Mouse (Mus musculus): ENCODE data around the gene Rb1. TPM values are rescaled to one million over a fixed set of nuclear protein-coding genes. Genes with fewer than 3 reads are reported as not detected.

The Rb1 gene
- polyA plus RNA-seq, 1 experiment from 2014 or later = 25.6 TPM

GRCm38 (mm10) chr14:73258181-73258580 lies 67.4 kb downstream of the Rb1 start:
- Histone ChIP-seq H3K27me3 (no peaks in the 10 kb centered on the region), H3K9me3 (replicated peaks) (no peaks in the 10 kb centered on the region), H3K27ac (replicated peaks) (no peak overlapping the region), H3K36me3 (peaks cover 4% of the 10 kb centered on the region), H3K4me3 (replicated peaks) (no peak overlapping the region), H3K4me2 (replicated peaks) (no peak overlapping the region), H3K9ac (no peak overlapping the region), H3K4me1 (peaks cover 3% of the 10 kb centered on the region; the same call in 1 of the 2 replicates)
- ATAC-seq (ENCODE audit: insufficient number of reproducible peaks, low FRiP score, low TSS enrichment, low read depth) = no peak
- 31% methylated on average over 4 of the region's 4 CpGs for WGBS

- no peaks in the 10 kb centered on the region for H3K36me3 ChIP-seq
- H3K4me2 ChIP-seq (replicated peaks) = no peak overlapping the region
- no peak overlapping the region for H3K27ac ChIP-seq (replicated peaks)
- WGBS = 58% methylated on average over 7 of the region's 7 CpGs
- H3K9ac ChIP-seq = no peak overlapping the region
- no peaks in the 10 kb centered on the region for H3K27me3 ChIP-seq
- no peaks in the 10 kb centered on the region for H3K9me3 ChIP-seq (replicated peaks)
- H3K4me3 ChIP-seq (replicated peaks) = no peak overlapping the region
- no peak for ATAC-seq (ENCODE audit: insufficient number of reproducible peaks, low FRiP score, low TSS enrichment, low read depth)
- H3K4me1 ChIP-seq = peaks cover 3% of the 10 kb centered on the region; the same call in 1 of the 2 replicates
These were observed 68.3 kb downstream of the Rb1 start for GRCm38 (mm10) chr14:73257348-73257747.

- H3K27me3 ChIP-seq = no peaks in the 10 kb centered on the region
- H3K4me3 ChIP-seq (replicated peaks) = no peak overlapping the region
- ATAC-seq (ENCODE audit: insufficient number of reproducible peaks, low FRiP score, low TSS enrichment, low read depth) = no peak
- H3K27ac ChIP-seq (replicated peaks) = no peak overlapping the region
- peaks cover 3% of the 10 kb centered on the region; the same call in 1 of the 2 replicates for H3K4me1 ChIP-seq
- H3K9ac ChIP-seq = no peak overlapping the region
- H3K36me3 ChIP-seq = no peaks in the 10 kb centered on the region
- WGBS = 65% methylated on average over 3 of the region's 3 CpGs
- H3K9me3 ChIP-seq (replicated peaks) = no peaks in the 10 kb centered on the region
- H3K4me2 ChIP-seq (replicated peaks) = no peak overlapping the region
These were observed 70.1 kb downstream of the Rb1 start for GRCm38 (mm10) chr14:73255426-73255970.

DNA sequence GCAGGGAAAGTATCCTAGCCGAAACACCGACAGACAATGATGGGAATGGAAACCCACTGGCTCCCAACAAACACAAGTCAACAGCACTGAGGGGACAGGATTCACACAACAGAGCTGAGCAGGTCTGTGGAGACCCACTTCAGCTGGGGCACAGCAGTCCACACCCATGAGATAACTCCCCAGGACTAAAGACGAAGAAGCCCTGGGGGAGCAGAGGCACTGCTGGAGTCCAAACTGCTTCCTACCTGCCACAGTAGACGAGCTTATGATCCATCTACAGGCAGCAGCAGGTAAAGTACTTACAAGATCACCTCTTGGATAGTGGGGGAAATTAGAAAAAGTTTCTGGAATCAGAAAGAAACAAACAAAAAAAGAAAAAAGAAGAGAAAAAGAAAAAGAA lies 71.2 kb downstream of the Rb1 start:
- Histone ChIP-seq H3K4me3 (replicated peaks) (no peak overlapping the region), H3K9ac (no peak overlapping the region), H3K9me3 (replicated peaks) (no peaks in the 10 kb centered on the region), H3K27ac (replicated peaks) (0 out of 2 replicates have a peak overlapping the region, but pooled peaks have one; percentile 18), H3K4me1 (peaks cover 3% of the 10 kb centered on the region; the same call in 1 of the 2 replicates), H3K36me3 (no peaks in the 10 kb centered on the region), H3K27me3 (no peaks in the 10 kb centered on the region), H3K4me2 (replicated peaks) (no peak overlapping the region)
- WGBS = 66% methylated on average over 4 of the region's 4 CpGs
- ATAC-seq (ENCODE audit: insufficient number of reproducible peaks, low FRiP score, low TSS enrichment, low read depth) = no peak

- Histone ChIP-seq H3K9me3 (replicated peaks) (no peaks in the 10 kb centered on the region), H3K27ac (replicated peaks) (no peak overlapping the region), H3K27me3 (no peaks in the 10 kb centered on the region), H3K4me1 (peaks cover 3% of the 10 kb centered on the region; the same call in 1 of the 2 replicates), H3K36me3 (no peaks in the 10 kb centered on the region), H3K9ac (no peak overlapping the region), H3K4me2 (replicated peaks) (no peak overlapping the region), H3K4me3 (replicated peaks) (no peak overlapping the region)
- no peak for ATAC-seq (ENCODE audit: insufficient number of reproducible peaks, low FRiP score, low TSS enrichment, low read depth)
- WGBS = 49% methylated on average over 6 of the region's 6 CpGs
These were observed 72.0 kb downstream of the Rb1 start for GRCm38 (mm10) chr14:73253453-73254251.

DNA sequence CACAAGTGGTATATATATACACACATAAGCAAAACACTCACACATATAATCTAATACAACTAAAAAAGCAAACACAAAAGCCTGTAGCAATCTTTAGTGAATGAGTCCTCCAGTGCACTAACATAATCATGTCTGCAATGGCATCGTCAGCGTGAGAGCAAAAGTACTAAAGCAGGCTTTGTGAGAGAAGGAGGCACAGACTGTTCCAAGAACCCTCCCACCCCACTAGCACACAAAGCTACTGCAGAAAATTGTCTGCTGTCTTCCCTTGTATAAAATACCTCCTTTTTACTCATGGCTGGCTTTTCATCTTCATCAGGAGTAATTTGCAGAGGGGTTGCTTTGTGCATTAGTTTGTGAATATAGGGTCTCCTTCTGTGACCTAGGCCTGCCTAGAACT lies 73.3 kb downstream of the Rb1 start:
- ATAC-seq (ENCODE audit: insufficient number of reproducible peaks, low FRiP score, low TSS enrichment, low read depth) = no peak
- WGBS = 72% methylated on average over 2 of the region's 2 CpGs
- no peaks in the 10 kb centered on the region for H3K36me3 ChIP-seq
- H3K27ac ChIP-seq (replicated peaks) = no peak overlapping the region
- H3K4me1 ChIP-seq = no peaks in the 10 kb centered on the region
- no peak overlapping the region for H3K4me3 ChIP-seq (replicated peaks)
- no peaks in the 10 kb centered on the region for H3K9me3 ChIP-seq (replicated peaks)
- H3K27me3 ChIP-seq = no peaks in the 10 kb centered on the region
- H3K4me2 ChIP-seq (replicated peaks) = no peak overlapping the region
- H3K9ac ChIP-seq = no peak overlapping the region

GRCm38 (mm10) chr14:73250056-73250455 lies 75.6 kb downstream of the Rb1 start:
- H3K4me1 ChIP-seq = no peaks in the 10 kb centered on the region
- WGBS = 91% methylated on average over 2 of the region's 2 CpGs
- no peak overlapping the region for H3K4me3 ChIP-seq (replicated peaks)
- H3K4me2 ChIP-seq (replicated peaks) = no peak overlapping the region
- no peak for ATAC-seq (ENCODE audit: insufficient number of reproducible peaks, low FRiP score, low TSS enrichment, low read depth)
- H3K27me3 ChIP-seq = no peaks in the 10 kb centered on the region
- H3K36me3 ChIP-seq = no peaks in the 10 kb centered on the region
- H3K9ac ChIP-seq = no peak overlapping the region
- no peaks in the 10 kb centered on the region for H3K9me3 ChIP-seq (replicated peaks)
- H3K27ac ChIP-seq (replicated peaks) = no peak overlapping the region

GRCm38 (mm10) chr14:73244061-73244597 lies 81.5 kb downstream of the Rb1 start:
- Histone ChIP-seq H3K36me3 (no peaks in the 10 kb centered on the region), H3K4me1 (no peaks in the 10 kb centered on the region), H3K9ac (no peak overlapping the region), H3K27ac (replicated peaks) (no peak overlapping the region; the same call in 1 of the 2 replicates), H3K4me3 (replicated peaks) (no peak overlapping the region), H3K9me3 (replicated peaks) (no peaks in the 10 kb centered on the region), H3K4me2 (replicated peaks) (no peak overlapping the region), H3K27me3 (no peaks in the 10 kb centered on the region)
- WGBS = 94% methylated on average over 2 of the region's 2 CpGs
- no peak for ATAC-seq (ENCODE audit: insufficient number of reproducible peaks, low FRiP score, low TSS enrichment, low read depth)

DNA sequence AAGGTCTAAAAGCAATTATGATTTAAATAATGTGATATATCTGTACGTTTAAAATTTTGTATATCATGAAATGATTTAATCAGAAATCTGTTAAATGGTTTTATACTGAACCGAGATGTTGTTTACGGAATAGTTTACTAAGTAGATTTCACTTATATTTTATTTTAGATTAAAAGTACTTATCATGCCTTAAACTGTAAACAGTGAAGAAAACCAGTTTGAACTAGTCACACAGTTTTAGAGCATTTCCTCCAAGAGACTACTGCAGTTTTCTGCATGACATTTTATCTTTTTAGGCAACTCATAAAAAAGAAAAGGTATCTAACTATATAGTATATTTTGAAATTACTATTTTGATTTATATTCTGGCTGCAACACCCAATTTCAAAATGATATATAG lies 85.8 kb downstream of the Rb1 start:
- Histone ChIP-seq H3K27me3 (no peaks in the 10 kb centered on the region), H3K9me3 (replicated peaks) (no peaks in the 10 kb centered on the region), H3K4me1 (no peaks in the 10 kb centered on the region), H3K4me2 (replicated peaks) (no peak overlapping the region), H3K27ac (replicated peaks) (no peak overlapping the region), H3K4me3 (replicated peaks) (no peak overlapping the region), H3K9ac (no peak overlapping the region), H3K36me3 (no peaks in the 10 kb centered on the region)
- WGBS = 37% methylated on average over 3 of the region's 3 CpGs
- ATAC-seq (ENCODE audit: insufficient number of reproducible peaks, low FRiP score, low TSS enrichment, low read depth) = no peak

GRCm38 (mm10) chr14:73239291-73239690 lies 86.3 kb downstream of the Rb1 start:
- Histone ChIP-seq H3K9ac (peak overlapping the region; percentile 59), H3K36me3 (no peaks in the 10 kb centered on the region), H3K9me3 (replicated peaks) (no peaks in the 10 kb centered on the region), H3K27ac (replicated peaks) (peak overlapping the region; percentile 94), H3K4me2 (replicated peaks) (peak overlapping the region; percentile 47), H3K4me3 (replicated peaks) (peak overlapping the region; percentile 58), H3K4me1 (peaks cover 2% of the 10 kb centered on the region; the same call in 1 of the 2 replicates), H3K27me3 (no peaks in the 10 kb centered on the region)
- under 1% methylated on average over 6 of the region's 6 CpGs for WGBS
- ATAC-seq (ENCODE audit: insufficient number of reproducible peaks, low FRiP score, low TSS enrichment, low read depth) = no peak

- peak overlapping the region; percentile 59 for H3K9ac ChIP-seq
- H3K36me3 ChIP-seq = no peaks in the 10 kb centered on the region
- peaks cover 4% of the 10 kb centered on the region; the same call in 1 of the 2 replicates for H3K4me1 ChIP-seq
- under 1% methylated on average over 20 of the region's 20 CpGs for WGBS
- no peaks in the 10 kb centered on the region for H3K27me3 ChIP-seq
- peak overlapping the region; percentile 58 for H3K4me3 ChIP-seq (replicated peaks)
- peak; percentile 83 for ATAC-seq (ENCODE audit: insufficient number of reproducible peaks, low FRiP score, low TSS enrichment, low read depth)
- H3K9me3 ChIP-seq (replicated peaks) = no peaks in the 10 kb centered on the region
- H3K27ac ChIP-seq (replicated peaks) = peak overlapping the region; percentile 94
- peak overlapping the region; percentile 47 for H3K4me2 ChIP-seq (replicated peaks)
These were observed 86.9 kb downstream of the Rb1 start for GRCm38 (mm10) chr14:73238498-73239250.
